19 mouse cellular contexts compared by ENCODE assay signal in the genomic region with DNA sequence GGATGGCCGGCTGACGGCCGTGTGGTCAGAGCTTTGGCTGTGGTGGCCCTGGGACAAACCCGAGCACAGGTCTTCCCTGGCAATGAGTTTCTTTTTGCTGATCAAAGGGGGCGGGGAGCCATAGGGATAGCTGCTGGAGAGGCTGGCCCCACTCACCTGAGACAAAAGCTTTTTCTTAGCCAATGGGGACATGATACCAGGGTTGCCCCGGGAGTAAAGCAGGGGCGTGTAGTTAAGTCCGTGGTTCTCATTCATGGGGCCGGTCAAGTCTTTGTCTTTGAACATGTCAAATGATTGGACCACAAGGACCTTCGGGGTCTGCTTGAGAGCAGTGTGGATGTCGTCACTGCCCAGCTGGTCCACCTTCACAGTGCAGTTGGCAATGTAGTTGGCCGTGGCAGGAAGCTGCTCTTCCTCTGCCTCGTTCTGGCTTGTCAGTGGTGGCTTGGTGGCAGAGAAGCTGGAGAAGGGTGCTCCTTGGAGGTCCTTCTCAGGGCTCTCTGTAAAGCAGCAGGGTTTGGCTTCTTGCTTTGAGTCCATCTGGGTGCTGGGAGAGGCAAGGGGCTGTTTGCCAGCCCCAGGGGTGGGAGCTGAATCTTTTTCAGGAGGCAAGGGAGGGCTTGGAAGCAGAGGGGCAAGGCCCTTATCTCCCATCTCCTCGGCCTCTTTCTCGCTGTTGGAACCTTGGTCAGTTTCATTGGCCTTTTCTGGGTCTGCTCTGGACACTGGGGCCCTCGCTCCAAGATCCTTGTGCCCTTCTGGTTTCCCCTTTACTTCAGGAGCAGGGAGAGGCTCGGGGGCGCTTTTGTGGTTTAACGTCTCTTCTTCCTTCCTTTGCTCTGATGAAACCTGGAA.
A peak's percentile ranks its signal among the peaks of the same experiment; 100 is the strongest.
DNase-seq lines count a peak whose midpoint lies in the region; ATAC-seq and TF ChIP-seq lines count a peak whose summit lies in the region.
"Had no signal": no experiment of that assay in that cellular context is flagged by ENCODE, and none has a peak within 500 bp of the region (broad histone marks: within the 10 kb centered on the region; RNA-seq: fewer than 3 reads in every experiment).

No protein-coding gene starts in this region.

- no peak for ATAC-seq in midbrain, embryonic 11.5 days (ENCODE audit: low FRiP score)
- ATAC-seq in midbrain, postnatal 0 days (ENCODE audit: low FRiP score): no peak
- peak; percentile 33 for ATAC-seq in megakaryocyte progenitor cell, adult 5-6 weeks (replicated peaks; ENCODE audit: poor library complexity)
- ATAC-seq: intestine, embryonic 15.5 days; Patski had no signal

- no peak overlapping the region for H3K27ac ChIP-seq in midbrain, embryonic 11.5 days (ENCODE audit: low read depth, low read length)
- no peak overlapping the region for H3K27ac ChIP-seq in midbrain, postnatal 0 days (ENCODE audit: low read depth, low read length)
- H3K27ac ChIP-seq: embryonic facial prominence, embryonic 13.5 days; forebrain, embryonic 12.5 days; hindbrain, embryonic 10.5 days; hindbrain, embryonic 14.5 days; intestine, embryonic 15.5 days had no signal

- no peak overlapping the region for H3K4me2 ChIP-seq in midbrain, embryonic 11.5 days
- H3K4me2 ChIP-seq in midbrain, postnatal 0 days (ENCODE audit: low read depth, low read length, poor library complexity, severe bottlenecking): no peak overlapping the region
- H3K4me2 ChIP-seq: embryonic facial prominence, embryonic 13.5 days; forebrain, embryonic 12.5 days; heart, embryonic 12.5 days; hindbrain, embryonic 14.5 days; intestine, embryonic 15.5 days had no signal

- no peak for TF ChIP-seq CTCF in midbrain, postnatal 0 days (IDR thresholded peaks at IDR 0.05)

- no peak overlapping the region for H3K4me3 ChIP-seq in midbrain, embryonic 11.5 days (ENCODE audit: low read depth, low read length)
- no peak overlapping the region for H3K4me3 ChIP-seq in midbrain, postnatal 0 days (ENCODE audit: low read depth, low read length)
- H3K4me3 ChIP-seq: embryonic facial prominence, embryonic 13.5 days; forebrain, embryonic 12.5 days; heart, embryonic 12.5 days; hindbrain, embryonic 10.5 days; intestine, embryonic 15.5 days had no signal

- no peak overlapping the region for H3K9ac ChIP-seq in midbrain, embryonic 11.5 days (ENCODE audit: low read length)
- no peak overlapping the region for H3K9ac ChIP-seq in midbrain, postnatal 0 days (replicated peaks; ENCODE audit: low read length, poor library complexity, severe bottlenecking)
- H3K9ac ChIP-seq: embryonic facial prominence, embryonic 13.5 days; forebrain, embryonic 12.5 days; heart, embryonic 12.5 days; hindbrain, embryonic 14.5 days; intestine, embryonic 15.5 days had no signal

- 94% methylated on average over 19 of the region's 19 CpGs for WGBS in midbrain, embryonic 11.5 days
- 92% methylated on average over 19 of the region's 19 CpGs for WGBS in midbrain, postnatal 0 days

- no peaks in the 10 kb centered on the region for H3K27me3 ChIP-seq in midbrain, embryonic 11.5 days (ENCODE audit: control insufficient read depth, insufficient read depth, low read length)
- no peaks in the 10 kb centered on the region for H3K27me3 ChIP-seq in midbrain, postnatal 0 days (ENCODE audit: insufficient read depth, low read length)
- H3K27me3 ChIP-seq: embryonic facial prominence, embryonic 13.5 days; forebrain, embryonic 12.5 days; heart, embryonic 12.5 days; intestine, embryonic 15.5 days; Patski had no signal

- peak; percentile 85 for DNase-seq in heart, adult 11 months
- no peak for DNase-seq in heart, adult 9 months (ENCODE audit: low spot score in 2 of 2)
- peak; percentile 76 for DNase-seq in midbrain, embryonic 11.5 days (ENCODE audit: low spot score, missing footprints)
- DNase-seq in midbrain, postnatal 0 days (ENCODE audit: low spot score): no peak
- no peak for DNase-seq in adrenal gland, postnatal 10 days
- no peak for DNase-seq in embryo, embryonic 10.5 days (ENCODE audit: low spot score)
- DNase-seq: adrenal gland, adult 8-10 months; cerebellum, adult 11 months; cerebellum, adult 8-10 months; cerebellum, postnatal 14 days; gastrocnemius, postnatal 10 days had no signal

- peaks cover 13% of the 10 kb centered on the region; the same call in 1 of the 2 replicates for H3K36me3 ChIP-seq in midbrain, embryonic 11.5 days (ENCODE audit: control insufficient read depth, insufficient read depth, low read length)
- peaks cover 23% of the 10 kb centered on the region for H3K36me3 ChIP-seq in midbrain, postnatal 0 days (ENCODE audit: insufficient read depth, low read length)

- H3K4me1 ChIP-seq in midbrain, embryonic 11.5 days (ENCODE audit: control insufficient read depth, insufficient read depth, low read length): no peaks in the 10 kb centered on the region
- H3K4me1 ChIP-seq in midbrain, postnatal 0 days (ENCODE audit: insufficient read depth, low read length): no peaks in the 10 kb centered on the region
- H3K4me1 ChIP-seq: forebrain, embryonic 12.5 days; hindbrain, embryonic 10.5 days had no signal

- no peaks in the 10 kb centered on the region for H3K9me3 ChIP-seq in midbrain, embryonic 11.5 days (ENCODE audit: control insufficient read depth, low read length)
- no peaks in the 10 kb centered on the region for H3K9me3 ChIP-seq in midbrain, postnatal 0 days (ENCODE audit: low read length)
- H3K9me3 ChIP-seq: embryonic facial prominence, embryonic 13.5 days; forebrain, embryonic 12.5 days; heart, embryonic 12.5 days; hindbrain, embryonic 10.5 days; intestine, embryonic 15.5 days had no signal

Comparison
In these comparisons a context has a peak if more than half of its experiments do, and no peak if none do; other contexts are left out.
1. DNase-seq: peak in heart, adult 11 months (single experiment) and midbrain, embryonic 11.5 days (single experiment); none in heart, adult 9 months (0 of 2), midbrain, postnatal 0 days (single experiment), adrenal gland, postnatal 10 days (single experiment) and embryo, embryonic 10.5 days (single experiment).